Mouse (Mus musculus): ENCODE results near the gene Wdr38. TPM values are rescaled to one million over a fixed set of nuclear protein-coding genes. Genes with fewer than 3 reads are reported as not detected.

The Wdr38 gene
- polyA plus RNA-seq (2012; rRNA removed), result 0.25 and 0.40 TPM in 2 replicates

GRCm38 (mm10) chr2:38997386-38998374 is at the start of gene Wdr38:
Gene Wdr38, plus strand, starts transcription at chr2:38997476.

DNA sequence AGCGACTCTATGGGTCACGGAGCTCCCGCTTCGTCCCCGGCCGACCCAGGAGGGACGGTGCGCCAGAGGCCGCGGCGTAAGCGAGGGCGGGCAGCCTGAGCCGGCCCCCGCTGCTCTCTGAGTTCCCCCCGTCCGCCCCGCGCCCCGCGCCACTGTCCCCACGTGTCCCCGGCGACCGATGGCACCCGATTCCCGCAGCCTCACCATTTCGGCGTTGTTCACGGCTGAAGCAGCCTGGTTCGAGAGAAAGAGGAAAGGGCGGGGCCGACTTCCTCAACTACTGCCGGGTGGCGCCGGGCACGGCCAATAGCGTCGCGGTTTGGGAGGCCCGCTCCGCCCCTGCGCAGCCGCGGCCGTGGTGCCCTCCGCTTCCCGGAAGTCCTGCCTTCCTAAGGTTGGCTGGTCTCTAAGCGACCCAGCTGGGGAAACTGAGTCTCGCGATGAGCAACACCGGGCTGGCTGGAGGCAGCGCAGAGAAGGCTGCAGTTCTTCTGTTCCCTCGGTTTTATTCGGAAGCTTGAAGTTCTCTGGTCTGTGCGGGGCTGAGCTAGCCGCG is 7.7 kb downstream of the Wdr38 start, which contains the start of gene Arpc5l:
Gene Arpc5l, plus strand, starts transcription at position 469 of the 556 bp plus-strand sequence.

DNA sequence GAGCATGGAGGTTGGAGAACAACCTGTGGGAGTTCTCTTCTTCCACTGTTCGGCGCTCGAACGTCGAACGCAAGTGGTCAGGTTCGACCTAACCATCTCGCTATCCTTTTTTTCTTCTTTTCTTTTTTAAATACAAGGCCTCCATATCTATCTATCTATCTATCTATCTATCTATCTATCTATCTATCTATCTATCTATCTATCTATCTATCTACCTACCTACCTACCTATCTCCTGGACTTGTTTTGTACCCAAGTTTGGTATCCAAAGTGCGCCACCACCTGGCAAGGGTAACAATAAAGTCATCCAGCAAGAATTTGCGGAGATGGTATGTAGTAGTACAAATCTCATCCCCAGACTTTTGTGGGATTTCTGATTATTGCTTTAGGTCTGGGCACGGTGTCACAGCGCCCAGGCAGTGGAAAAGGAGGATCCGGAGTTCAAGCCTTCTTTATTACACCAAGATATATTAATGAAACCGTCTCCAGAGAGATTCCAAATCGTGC is 8.4 kb downstream of the Wdr38 start, which contains the start of gene Rpl35:
Gene Rpl35, minus strand, starts transcription at position 51 of the 506 bp plus-strand sequence.

Other genes with a start within 250 kb of the Wdr38 start
- gene Nr6a1, start 69.8 kb upstream of the Wdr38 start, polyA plus RNA-seq (2012; rRNA removed), result 1.3 TPM in 2 replicates
- 0.05 and 0.10 TPM in 2 replicates for gene Olfml2a, start 65.5 kb upstream of the Wdr38 start, polyA plus RNA-seq (2012; rRNA removed)
- gene Arpc5l, start 7.9 kb downstream of the Wdr38 start, polyA plus RNA-seq (2012; rRNA removed), result 30.9 and 33.7 TPM in 2 replicates
- gene Rpl35, start 8.1 kb downstream of the Wdr38 start, polyA plus RNA-seq (2012; rRNA removed), result 428 and 469 TPM in 2 replicates
- gene Golga1, start 68.1 kb downstream of the Wdr38 start, polyA plus RNA-seq (2012; rRNA removed), result 8.6 and 9.1 TPM in 2 replicates
- gene Scai, start 193.3 kb downstream of the Wdr38 start, polyA plus RNA-seq (2012; rRNA removed), result 0.93 and 1.2 TPM in 2 replicates
- gene Ppp6c, start 229.0 kb downstream of the Wdr38 start, polyA plus RNA-seq (2012; rRNA removed), result 20.1 and 24.7 TPM in 2 replicates

Data from liver, embryonic 14 days (tissue).